Mouse (Mus musculus) cerebellum, adult 2 months (tissue): ENCODE measurements around the gene Mansc1.

Experiments used
- CTCF ChIP-seq: fragments of 200-500 bp; IDR thresholded peaks from 2 replicates; pipeline ENCODE4 v1.5.1; 2011; ENCODE audit warnings: low read depth, mild to moderate bottlenecking, control low read depth, low read length, moderate library complexity, borderline replicate concordance; ENCODE audit not compliant: insufficient read depth
- POLR2A ChIP-seq: fragments of 200-500 bp; IDR thresholded peaks from 2 replicates; pipeline ENCODE4 v1.6.1; 2011; ENCODE audit warnings: low read length, control low read depth, borderline replicate concordance; ENCODE audit not compliant: insufficient read depth

DNA sequence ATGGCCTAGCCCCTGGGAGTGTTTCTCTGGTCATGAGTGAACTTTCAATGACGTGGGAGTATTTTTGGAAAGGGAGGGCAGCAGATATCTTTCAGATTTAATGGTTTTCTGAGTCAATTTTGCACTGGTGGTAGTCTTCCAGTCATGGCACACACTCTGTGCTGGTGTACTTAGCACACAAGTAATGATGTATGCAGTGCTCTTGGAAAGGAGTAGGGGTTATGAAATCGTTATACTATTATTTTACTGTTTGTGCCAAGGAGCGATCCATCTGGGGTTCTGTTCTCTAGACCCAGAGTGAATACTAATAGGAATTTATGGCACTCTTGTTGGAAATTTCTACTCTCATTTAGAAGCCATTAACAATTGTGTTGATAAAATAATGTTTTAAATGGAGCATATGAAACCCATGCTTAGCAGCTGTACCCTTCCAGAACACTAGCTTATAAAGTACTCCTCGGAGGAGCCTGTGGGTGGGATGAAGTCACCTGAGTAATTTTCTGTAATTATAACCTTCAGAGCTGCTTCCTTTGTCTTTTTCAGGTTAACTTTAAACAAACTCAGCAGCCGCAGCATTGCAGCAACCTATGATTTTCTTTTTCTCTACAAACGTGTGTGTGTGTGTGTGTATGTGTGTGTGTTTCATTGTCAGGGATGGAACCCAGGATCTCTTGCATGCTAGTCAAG is 37.0 kb upstream of the Mansc1 start:
- TF ChIP-seq CTCF, result no peak
- no peak for TF ChIP-seq POLR2A
